Mouse (Mus musculus): ENCODE measurements around the gene Gm14444. TPM values are rescaled to one million over a fixed set of nuclear protein-coding genes. Genes with fewer than 3 reads are reported as not detected.

Gene Gm14444
- 0.21 TPM in 1 of 2 replicates, not detected in the other for polyA plus RNA-seq (2012; rRNA removed; ENCODE audit: low replicate concordance)

GRCm38 (mm10) chr2:175010022-175010421 is at the start of gene Gm14444:
Gene Gm14444, plus strand, starts transcription at chr2:175010241.

GRCm38 (mm10) chr2:175067681-175068261 is 57.7 kb downstream of the Gm14444 start, which contains the start of gene Gm14393:
Gene Gm14393, minus strand, starts transcription at chr2:175067781.

Other genes with a start within 250 kb of the Gm14444 start
- 1.5 TPM in 1 of 2 replicates, not detected in the other for gene Edn3, start 249.6 kb upstream of the Gm14444 start, polyA plus RNA-seq (2012; rRNA removed; ENCODE audit: low replicate concordance)
- gene Gm14393, start 57.5 kb downstream of the Gm14444 start, polyA plus RNA-seq (2012; rRNA removed; ENCODE audit: low replicate concordance) = not detected in 2 replicates
- 2.8 and 2.9 TPM in 2 replicates for gene Gm14399, start 131.8 kb downstream of the Gm14444 start, polyA plus RNA-seq (2012; rRNA removed; ENCODE audit: low replicate concordance)
- 0.09 and 0.16 TPM in 2 replicates for gene Gm14443, start 165.6 kb downstream of the Gm14444 start, polyA plus RNA-seq (2012; rRNA removed; ENCODE audit: low replicate concordance)
- gene Gm14391, start 196.7 kb downstream of the Gm14444 start, polyA plus RNA-seq (2012; rRNA removed; ENCODE audit: low replicate concordance) = 9.0 and 11.0 TPM in 2 replicates